In the genomic region with DNA sequence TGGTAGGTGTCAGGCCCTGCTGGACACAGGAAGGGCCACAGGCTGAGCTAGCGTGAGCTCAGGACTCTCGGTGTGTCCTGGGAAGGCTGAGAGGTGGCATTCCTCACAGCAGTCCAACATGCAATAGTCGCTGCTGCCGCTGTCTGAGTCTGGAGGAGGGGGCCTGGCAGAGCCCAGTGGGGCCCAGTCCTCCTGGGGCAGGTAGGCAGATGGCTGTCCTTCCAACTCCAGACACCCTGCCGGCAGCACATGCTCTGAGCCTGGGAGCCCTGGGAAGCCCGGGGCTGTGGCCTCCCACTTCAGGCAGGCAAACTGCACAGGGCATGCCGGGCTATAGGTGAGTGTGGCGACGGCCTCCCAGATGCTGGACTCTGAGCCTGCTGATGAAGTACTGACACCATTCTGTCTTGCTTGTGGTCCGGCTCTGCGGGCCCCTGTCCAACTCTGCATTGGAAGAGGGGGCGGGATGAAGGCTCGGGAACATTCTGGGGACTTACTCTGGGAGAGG, we compare ENCODE assay signal across 28 mouse cellular contexts. TPM values are rescaled to one million over a fixed set of nuclear protein-coding genes. Genes with fewer than 3 reads are reported as not detected.
A peak's percentile ranks its signal among the peaks of the same experiment; 100 is the strongest.
DNase-seq lines count a peak whose midpoint lies in the region; ATAC-seq and TF ChIP-seq lines count a peak whose summit lies in the region.
"Had no signal": no experiment of that assay in that cellular context is flagged by ENCODE, and none has a peak within 500 bp of the region (broad histone marks: within the 10 kb centered on the region; RNA-seq: fewer than 3 reads in every experiment).

No protein-coding gene starts in this region.

- 71% methylated on average over 13 of the region's 13 CpGs for WGBS in hindbrain, postnatal 0 days
- WGBS in hindbrain, embryonic 11.5 days = 77% methylated on average over 13 of the region's 13 CpGs
- 82% methylated on average over 13 of the region's 13 CpGs for WGBS in neural tube, embryonic 13.5 days
- 70% methylated on average over 13 of the region's 13 CpGs for WGBS in kidney, embryonic 16.5 days

- H3K27me3 ChIP-seq in hindbrain, postnatal 0 days (ENCODE audit: insufficient read depth, low read length) = no peaks in the 10 kb centered on the region
- no peaks in the 10 kb centered on the region for H3K27me3 ChIP-seq in hindbrain, embryonic 11.5 days (ENCODE audit: control insufficient read depth, insufficient read depth, low read length)
- H3K27me3 ChIP-seq in neural tube, embryonic 13.5 days = no peaks in the 10 kb centered on the region
- H3K27me3 ChIP-seq in kidney, embryonic 16.5 days (ENCODE audit: insufficient read depth, low read length) = no peaks in the 10 kb centered on the region
- H3K27me3 ChIP-seq: CH12.LX; embryonic facial prominence, embryonic 15.5 days had no signal

- peak; percentile 32; the same call in 1 of the 2 replicates for ATAC-seq in hindbrain, postnatal 0 days
- no peak for ATAC-seq in hindbrain, embryonic 11.5 days (ENCODE audit: low FRiP score)
- peak; percentile 19; the same call in 1 of the 2 replicates for ATAC-seq in neural tube, embryonic 13.5 days (ENCODE audit: low read depth)
- ATAC-seq in kidney, embryonic 16.5 days (ENCODE audit: low FRiP score, low TSS enrichment) = no peak
- ATAC-seq: forebrain, embryonic 16.5 days had no signal

- H3K9ac ChIP-seq in hindbrain, postnatal 0 days (replicated peaks; ENCODE audit: low read length) = no peak overlapping the region
- H3K9ac ChIP-seq in hindbrain, embryonic 11.5 days (ENCODE audit: low read depth, low read length) = no peak overlapping the region
- H3K9ac ChIP-seq in neural tube, embryonic 13.5 days = no peak overlapping the region
- H3K9ac ChIP-seq in kidney, embryonic 16.5 days (replicated peaks; ENCODE audit: low read length) = no peak overlapping the region
- H3K9ac ChIP-seq: embryonic facial prominence, embryonic 15.5 days; limb, embryonic 15.5 days; liver, embryonic 14.5 days; lung, embryonic 14.5 days had no signal

- TF ChIP-seq CTCF in hindbrain, postnatal 0 days (IDR thresholded peaks at IDR 0.05; ENCODE audit: low read depth) = no peak

- H3K27ac ChIP-seq in hindbrain, postnatal 0 days = no peak overlapping the region
- no peak overlapping the region for H3K27ac ChIP-seq in hindbrain, embryonic 11.5 days (ENCODE audit: low read depth, low read length)
- no peak overlapping the region for H3K27ac ChIP-seq in neural tube, embryonic 13.5 days (replicated peaks)
- H3K27ac ChIP-seq in kidney, embryonic 16.5 days (ENCODE audit: low read length) = no peak overlapping the region
- H3K27ac ChIP-seq: embryonic facial prominence, embryonic 15.5 days; kidney, postnatal 0 days; limb, embryonic 15.5 days; liver, embryonic 14.5 days; neural tube, embryonic 12.5 days had no signal

- no peaks in the 10 kb centered on the region for H3K9me3 ChIP-seq in hindbrain, postnatal 0 days (ENCODE audit: low read length)
- H3K9me3 ChIP-seq in hindbrain, embryonic 11.5 days (ENCODE audit: control insufficient read depth, low read length) = no peaks in the 10 kb centered on the region
- no peaks in the 10 kb centered on the region for H3K9me3 ChIP-seq in neural tube, embryonic 13.5 days
- 0 out of 2 replicates have a peak, but pooled peaks cover 2% of the 10 kb centered on the region for H3K9me3 ChIP-seq in kidney, embryonic 16.5 days (ENCODE audit: low read length)
- H3K9me3 ChIP-seq: embryonic facial prominence, embryonic 15.5 days; limb, embryonic 15.5 days; neural tube, embryonic 12.5 days had no signal

- peak; percentile 26 to 29 for DNase-seq in cerebellum, postnatal 10 days
- DNase-seq in cerebellum, adult 11 months = no peak
- DNase-seq in hindbrain, postnatal 0 days (ENCODE audit: low spot score) = no peak
- no peak for DNase-seq in hindbrain, embryonic 11.5 days (ENCODE audit: low spot score)
- DNase-seq in neural tube, embryonic 10.5 days (ENCODE audit: extremely low spot score, low spot score) = no peak
- DNase-seq: adrenal gland, adult 2 months; B cell, adult 2 months; gastrocnemius, postnatal 10 days; heart, postnatal 4 days; kidney, adult 18-20 months; layer of hippocampus, adult 9-11 months; lung, postnatal 36 days; thymus, postnatal 14 days had no signal

- no peak overlapping the region for H3K4me2 ChIP-seq in hindbrain, postnatal 0 days (ENCODE audit: low read depth, low read length)
- no peak overlapping the region for H3K4me2 ChIP-seq in hindbrain, embryonic 11.5 days (replicated peaks; ENCODE audit: low read depth, low read length)
- H3K4me2 ChIP-seq in neural tube, embryonic 13.5 days = no peak overlapping the region
- no peak overlapping the region for H3K4me2 ChIP-seq in kidney, embryonic 16.5 days (replicated peaks; ENCODE audit: low read depth, low read length)
- H3K4me2 ChIP-seq: embryonic facial prominence, embryonic 15.5 days; limb, embryonic 15.5 days; lung, embryonic 14.5 days; neural tube, embryonic 12.5 days had no signal

- H3K4me3 ChIP-seq in hindbrain, postnatal 0 days (ENCODE audit: low read length) = no peak overlapping the region
- no peak overlapping the region for H3K4me3 ChIP-seq in hindbrain, embryonic 11.5 days (ENCODE audit: low read depth, low read length)
- no peak overlapping the region for H3K4me3 ChIP-seq in neural tube, embryonic 13.5 days
- no peak overlapping the region for H3K4me3 ChIP-seq in kidney, embryonic 16.5 days (ENCODE audit: low read length)
- H3K4me3 ChIP-seq: embryonic facial prominence, embryonic 15.5 days; limb, embryonic 15.5 days; neural tube, embryonic 12.5 days had no signal

- no peaks in the 10 kb centered on the region for H3K36me3 ChIP-seq in hindbrain, postnatal 0 days (ENCODE audit: insufficient read depth, low read length)
- no peaks in the 10 kb centered on the region for H3K36me3 ChIP-seq in hindbrain, embryonic 11.5 days (ENCODE audit: control insufficient read depth, insufficient read depth, low read length)
- H3K36me3 ChIP-seq in neural tube, embryonic 13.5 days = no peaks in the 10 kb centered on the region
- H3K36me3 ChIP-seq in kidney, embryonic 16.5 days (ENCODE audit: insufficient read depth, low read length) = no peaks in the 10 kb centered on the region
- H3K36me3 ChIP-seq: embryonic facial prominence, embryonic 15.5 days; limb, embryonic 15.5 days; neural tube, embryonic 12.5 days had no signal

- H3K4me1 ChIP-seq in hindbrain, postnatal 0 days (ENCODE audit: insufficient read depth, low read length) = 0 out of 2 replicates have a peak, but pooled peaks cover 4% of the 10 kb centered on the region
- no peaks in the 10 kb centered on the region for H3K4me1 ChIP-seq in hindbrain, embryonic 11.5 days (replicated peaks; ENCODE audit: control insufficient read depth, insufficient read depth, low read length)
- peaks cover 6% of the 10 kb centered on the region; the same call in 1 of the 2 replicates for H3K4me1 ChIP-seq in neural tube, embryonic 13.5 days (replicated peaks)
- no peaks in the 10 kb centered on the region for H3K4me1 ChIP-seq in kidney, embryonic 16.5 days (ENCODE audit: insufficient read depth, low read length)
- H3K4me1 ChIP-seq: embryonic facial prominence, embryonic 15.5 days; limb, embryonic 15.5 days; neural tube, embryonic 12.5 days had no signal

RNA-seq across cellular contexts. Expression of a gene that starts 9.4 kb away (rescaled TPM):
- not detected in 2 replicates for total RNA-seq in hindbrain, postnatal 0 days (2014; rRNA removed)
- polyA plus RNA-seq in hindbrain, postnatal 0 days (2015; fragmentation: Nextera tagmentation; extraction: Ambion mirVana) = not detected in 2 replicates
- not detected in 2 replicates for polyA plus RNA-seq in hindbrain, embryonic 11.5 days (2014; fragmentation: Nextera tagmentation; extraction: Ambion mirVana)
- polyA plus RNA-seq in neural tube, embryonic 13.5 days (2015; fragmentation: Nextera tagmentation; extraction: Ambion mirVana) = not detected in 2 replicates
- polyA plus RNA-seq in kidney, embryonic 16.5 days (2015; fragmentation: Nextera tagmentation; extraction: Ambion mirVana) = 0.04 TPM in 1 of 2 replicates, not detected in the other
- total RNA-seq: common myeloid progenitor, adult 5-6 weeks; gastrocnemius, postnatal 10 days; granulocyte monocyte progenitor cell, adult 5-6 weeks; left cerebral cortex, adult 18-20 months; left cerebral cortex, postnatal 25 days; megakaryocyte-erythroid progenitor cell, adult 5-6 weeks had no signal
- polyA plus RNA-seq: adrenal gland, adult 2 months; forebrain, embryonic 16.5 days; kidney, postnatal 0 days; lung, embryonic 14.5 days had no signal

RNA-seq across cellular contexts. Expression of a gene that starts 14.6 kb away (rescaled TPM):
- total RNA-seq in hindbrain, postnatal 0 days (2014; rRNA removed) = 18.1 and 21.7 TPM in 2 replicates
- 52.6 and 61.3 TPM in 2 replicates for polyA plus RNA-seq in hindbrain, postnatal 0 days (2015; fragmentation: Nextera tagmentation; extraction: Ambion mirVana)
- 82.5 and 84.2 TPM in 2 replicates for polyA plus RNA-seq in hindbrain, embryonic 11.5 days (2014; fragmentation: Nextera tagmentation; extraction: Ambion mirVana)
- polyA plus RNA-seq in neural tube, embryonic 13.5 days (2015; fragmentation: Nextera tagmentation; extraction: Ambion mirVana) = 45.7 and 46.8 TPM in 2 replicates
- 56.6 and 61.1 TPM in 2 replicates for polyA plus RNA-seq in kidney, embryonic 16.5 days (2015; fragmentation: Nextera tagmentation; extraction: Ambion mirVana)

RNA-seq across cellular contexts. Expression of a gene that starts 31.4 kb away (rescaled TPM):
- 65.4 and 97.4 TPM in 2 replicates for total RNA-seq in hindbrain, postnatal 0 days (2014; rRNA removed)
- polyA plus RNA-seq in hindbrain, postnatal 0 days (2015; fragmentation: Nextera tagmentation; extraction: Ambion mirVana) = 22.8 and 22.9 TPM in 2 replicates
- 19.1 and 21.0 TPM in 2 replicates for polyA plus RNA-seq in hindbrain, embryonic 11.5 days (2014; fragmentation: Nextera tagmentation; extraction: Ambion mirVana)
- polyA plus RNA-seq in neural tube, embryonic 13.5 days (2015; fragmentation: Nextera tagmentation; extraction: Ambion mirVana) = 28.9 and 30.4 TPM in 2 replicates
- polyA plus RNA-seq in kidney, embryonic 16.5 days (2015; fragmentation: Nextera tagmentation; extraction: Ambion mirVana) = 61.9 and 62.1 TPM in 2 replicates
- total RNA-seq: granulocyte monocyte progenitor cell, adult 5-6 weeks; megakaryocyte-erythroid progenitor cell, adult 5-6 weeks had no signal

RNA-seq across cellular contexts. Expression of a gene that starts 35.6 kb away (rescaled TPM):
- total RNA-seq in hindbrain, postnatal 0 days (2014; rRNA removed) = 24.5 and 30.0 TPM in 2 replicates
- polyA plus RNA-seq in hindbrain, postnatal 0 days (2015; fragmentation: Nextera tagmentation; extraction: Ambion mirVana) = 27.7 TPM in 2 replicates
- polyA plus RNA-seq in hindbrain, embryonic 11.5 days (2014; fragmentation: Nextera tagmentation; extraction: Ambion mirVana) = 28.6 and 29.0 TPM in 2 replicates
- polyA plus RNA-seq in neural tube, embryonic 13.5 days (2015; fragmentation: Nextera tagmentation; extraction: Ambion mirVana) = 35.8 and 36.6 TPM in 2 replicates
- polyA plus RNA-seq in kidney, embryonic 16.5 days (2015; fragmentation: Nextera tagmentation; extraction: Ambion mirVana) = 38.3 and 42.4 TPM in 2 replicates

Comparison
In these comparisons a context has a peak if more than half of its experiments do, and no peak if none do; other contexts are left out.
1. DNase-seq: peak in cerebellum, postnatal 10 days (2 of 2); none in cerebellum, adult 11 months (single experiment), hindbrain, postnatal 0 days (single experiment), hindbrain, embryonic 11.5 days (single experiment) and neural tube, embryonic 10.5 days (single experiment).
2. ATAC-seq: peak in hindbrain, postnatal 0 days (single experiment) and neural tube, embryonic 13.5 days (single experiment); none in hindbrain, embryonic 11.5 days (single experiment) and kidney, embryonic 16.5 days (single experiment).